Mouse (Mus musculus) thymus, postnatal 4 days (tissue): ENCODE data around the gene Hsd17b14.
"Not testable (repeated sequence)": the region's sequence is repeated elsewhere in the genome, so short reads cannot be mapped to it uniquely, and the experiment has no call there.

Experiments used
- DNase-seq: peaks from one replicate; pipeline ENCODE4 v3.0.0; 2021

The Hsd17b14 gene

GRCm38 (mm10) chr7:45554744-45555143 lies at the start of gene Hsd17b14:
Gene Hsd17b14, plus strand, starts transcription at chr7:45554893.
- DNase-seq, result no peak

GRCm38 (mm10) chr7:45507583-45507982 lies 47.1 kb upstream of the Hsd17b14 start:
- no peak for DNase-seq

GRCm38 (mm10) chr7:45508561-45508960 lies 46.1 kb upstream of the Hsd17b14 start:
- DNase-seq, result no peak

GRCm38 (mm10) chr7:45509181-45509882 lies 45.4 kb upstream of the Hsd17b14 start:
- peak; percentile 50 for DNase-seq

GRCm38 (mm10) chr7:45509912-45510787 lies 44.5 kb upstream of the Hsd17b14 start, which contains the start of gene Nucb1:
Gene Nucb1, minus strand, starts transcription at chr7:45510406.
- DNase-seq, result peak; percentile 94

- DNase-seq, result no peak
These were observed 40.3 kb upstream of the Hsd17b14 start for GRCm38 (mm10) chr7:45514411-45514810.

GRCm38 (mm10) chr7:45515436-45515835 lies 39.3 kb upstream of the Hsd17b14 start:
- peak; percentile 43 for DNase-seq

GRCm38 (mm10) chr7:45516846-45517245 lies 37.8 kb upstream of the Hsd17b14 start:
- not testable (repeated sequence) for DNase-seq

GRCm38 (mm10) chr7:45518618-45519017 lies 36.1 kb upstream of the Hsd17b14 start:
- DNase-seq, result no peak

- DNase-seq, result peak; percentile 68
These were observed 35.2 kb upstream of the Hsd17b14 start for GRCm38 (mm10) chr7:45519345-45520120.

- DNase-seq, result no peak
These were observed 34.1 kb upstream of the Hsd17b14 start for GRCm38 (mm10) chr7:45520605-45521004.

GRCm38 (mm10) chr7:45521728-45522184 lies 32.9 kb upstream of the Hsd17b14 start:
- peak; percentile 92 for DNase-seq

GRCm38 (mm10) chr7:45522194-45522752 lies 32.4 kb upstream of the Hsd17b14 start:
- no peak for DNase-seq

- no peak for DNase-seq
These were observed 31.6 kb upstream of the Hsd17b14 start for GRCm38 (mm10) chr7:45522957-45523676.

GRCm38 (mm10) chr7:45523678-45524170 lies 31.0 kb upstream of the Hsd17b14 start:
- no peak for DNase-seq

- no peak for DNase-seq
These were observed 29.7 kb upstream of the Hsd17b14 start for GRCm38 (mm10) chr7:45524841-45525621.

- DNase-seq, result peak; percentile 95
These were observed 28.8 kb upstream of the Hsd17b14 start, which contains the start of the genes Ppp1r15a and Plekha4 for GRCm38 (mm10) chr7:45525809-45526473. Gene Ppp1r15a, minus strand, starts transcription at chr7:45526268. Gene Plekha4, plus strand, starts transcription at chr7:45526330.

GRCm38 (mm10) chr7:45526474-45527120 lies 28.1 kb upstream of the Hsd17b14 start:
- no peak for DNase-seq

GRCm38 (mm10) chr7:45527169-45527568 lies 27.5 kb upstream of the Hsd17b14 start:
- not testable (repeated sequence) for DNase-seq

GRCm38 (mm10) chr7:45529461-45529860 lies 25.2 kb upstream of the Hsd17b14 start:
- DNase-seq, result no peak
